In genomic region chr2:84660253-84660652, GRCm38 (mm10) we compare ENCODE assay signal across 8 mouse cellular contexts. TPM values are rescaled to one million over a fixed set of nuclear protein-coding genes. Genes with fewer than 3 reads are reported as not detected.
A peak's percentile ranks its signal among the peaks of the same experiment; 100 is the strongest.
DNase-seq lines count a peak whose midpoint lies in the region; ATAC-seq and TF ChIP-seq lines count a peak whose summit lies in the region.

No protein-coding gene starts in this region.

- no peak overlapping the region for H3K4me2 ChIP-seq in forebrain, postnatal 0 days (ENCODE audit: low read depth)
- H3K4me2 ChIP-seq in intestine, postnatal 0 days (replicated peaks; ENCODE audit: low read depth): no peak overlapping the region
- no peak overlapping the region for H3K4me2 ChIP-seq in lung, embryonic 15.5 days
- no peak overlapping the region for H3K4me2 ChIP-seq in hindbrain, embryonic 12.5 days (replicated peaks)

- no peaks in the 10 kb centered on the region for H3K36me3 ChIP-seq in forebrain, postnatal 0 days (ENCODE audit: insufficient read depth)
- H3K36me3 ChIP-seq in forebrain, embryonic 10.5 days (replicated peaks): no peaks in the 10 kb centered on the region
- no peaks in the 10 kb centered on the region for H3K36me3 ChIP-seq in intestine, postnatal 0 days (ENCODE audit: control insufficient read depth, insufficient read depth)
- no peaks in the 10 kb centered on the region for H3K36me3 ChIP-seq in lung, embryonic 15.5 days
- no peaks in the 10 kb centered on the region for H3K36me3 ChIP-seq in hindbrain, embryonic 12.5 days

- no peaks in the 10 kb centered on the region for H3K4me1 ChIP-seq in forebrain, postnatal 0 days (ENCODE audit: insufficient read depth)
- no peaks in the 10 kb centered on the region for H3K4me1 ChIP-seq in forebrain, embryonic 10.5 days
- H3K4me1 ChIP-seq in intestine, postnatal 0 days (replicated peaks; ENCODE audit: control insufficient read depth, insufficient read depth, low read length): no peaks in the 10 kb centered on the region
- H3K4me1 ChIP-seq in lung, embryonic 15.5 days: no peaks in the 10 kb centered on the region
- H3K4me1 ChIP-seq in hindbrain, embryonic 12.5 days: no peaks in the 10 kb centered on the region

- TF ChIP-seq CTCF in forebrain, postnatal 0 days (IDR thresholded peaks at IDR 0.05; ENCODE audit: low read depth): peak; percentile 58
- TF ChIP-seq CTCF in intestine, postnatal 0 days (IDR thresholded peaks at IDR 0.05; ENCODE audit: low read depth): peak; percentile 89

- H3K4me3 ChIP-seq in forebrain, postnatal 0 days (ENCODE audit: low read depth, low read length): no peak overlapping the region
- no peak overlapping the region for H3K4me3 ChIP-seq in forebrain, embryonic 10.5 days
- H3K4me3 ChIP-seq in intestine, postnatal 0 days (ENCODE audit: low read depth, low read length): no peak overlapping the region
- H3K4me3 ChIP-seq in lung, embryonic 15.5 days: no peak overlapping the region
- no peak overlapping the region for H3K4me3 ChIP-seq in hindbrain, embryonic 12.5 days

- no peak overlapping the region for H3K9ac ChIP-seq in forebrain, postnatal 0 days
- no peak overlapping the region for H3K9ac ChIP-seq in intestine, postnatal 0 days (ENCODE audit: low read depth, low read length)
- H3K9ac ChIP-seq in lung, embryonic 15.5 days: no peak overlapping the region
- no peak overlapping the region for H3K9ac ChIP-seq in hindbrain, embryonic 12.5 days

- no peak overlapping the region for H3K27ac ChIP-seq in forebrain, postnatal 0 days (ENCODE audit: low read depth, low read length)
- H3K27ac ChIP-seq in forebrain, embryonic 10.5 days: no peak overlapping the region
- no peak overlapping the region for H3K27ac ChIP-seq in intestine, postnatal 0 days (ENCODE audit: low read depth, low read length)
- no peak overlapping the region for H3K27ac ChIP-seq in lung, embryonic 15.5 days
- no peak overlapping the region for H3K27ac ChIP-seq in hindbrain, embryonic 12.5 days

- WGBS in forebrain, postnatal 0 days: 72% methylated on average over 3 of the region's 3 CpGs
- 70% methylated on average over 3 of the region's 3 CpGs for WGBS in forebrain, embryonic 10.5 days
- WGBS in intestine, postnatal 0 days: 40% methylated on average over 3 of the region's 3 CpGs
- WGBS in lung, embryonic 15.5 days: 62% methylated on average over 3 of the region's 3 CpGs
- 66% methylated on average over 3 of the region's 3 CpGs for WGBS in hindbrain, embryonic 12.5 days

- peak; percentile 23 for DNase-seq in forebrain, postnatal 0 days
- DNase-seq in forebrain, embryonic 10.5 days (ENCODE audit: extremely low spot score, low spot score): no peak
- peak; percentile 21 to 26 for DNase-seq in urinary bladder, postnatal 36 days (ENCODE audit: low spot score in 2 of 2)
- no peak for DNase-seq in urinary bladder, postnatal 10 days (ENCODE audit: low spot score)
- peak; percentile 48 for DNase-seq in thymus, postnatal 25 days

- H3K27me3 ChIP-seq in forebrain, postnatal 0 days (ENCODE audit: insufficient read depth, low read length): no peaks in the 10 kb centered on the region
- H3K27me3 ChIP-seq in forebrain, embryonic 10.5 days (ENCODE audit: poor library complexity, severe bottlenecking): no peaks in the 10 kb centered on the region
- no peaks in the 10 kb centered on the region for H3K27me3 ChIP-seq in intestine, postnatal 0 days (replicated peaks; ENCODE audit: control insufficient read depth, insufficient read depth, low read length)
- H3K27me3 ChIP-seq in lung, embryonic 15.5 days: no peaks in the 10 kb centered on the region
- no peaks in the 10 kb centered on the region for H3K27me3 ChIP-seq in hindbrain, embryonic 12.5 days

- ATAC-seq in forebrain, postnatal 0 days: no peak
- ATAC-seq in intestine, postnatal 0 days: peak; percentile 84
- peak; percentile 46; the same call in 1 of the 2 replicates for ATAC-seq in lung, embryonic 15.5 days (ENCODE audit: borderline replicate concordance, extremely low read depth, low FRiP score, low TSS enrichment)
- no peak for ATAC-seq in hindbrain, embryonic 12.5 days (ENCODE audit: low FRiP score)

- no peaks in the 10 kb centered on the region for H3K9me3 ChIP-seq in forebrain, postnatal 0 days (ENCODE audit: low read length)
- peaks cover 5% of the 10 kb centered on the region; the same call in 1 of the 2 replicates for H3K9me3 ChIP-seq in forebrain, embryonic 10.5 days
- no peaks in the 10 kb centered on the region for H3K9me3 ChIP-seq in intestine, postnatal 0 days (ENCODE audit: control insufficient read depth)
- no peaks in the 10 kb centered on the region for H3K9me3 ChIP-seq in lung, embryonic 15.5 days
- 0 out of 2 replicates have a peak, but pooled peaks cover 3% of the 10 kb centered on the region for H3K9me3 ChIP-seq in hindbrain, embryonic 12.5 days (replicated peaks)

RNA-seq across cellular contexts. Expression of gene Btbd18, which starts 1.4 kb away (rescaled TPM):
- 0.10 TPM in 1 of 2 replicates, not detected in the other for total RNA-seq in forebrain, postnatal 0 days (2014; rRNA removed)
- polyA plus RNA-seq in forebrain, postnatal 0 days (2015; fragmentation: Nextera tagmentation; extraction: Ambion mirVana): 0.13 and 0.25 TPM in 2 replicates
- 0.32 and 0.58 TPM in 2 replicates for polyA plus RNA-seq in forebrain, embryonic 10.5 days (2016; fragmentation: Nextera tagmentation; extraction: Ambion mirVana)
- 0.07 TPM in 1 of 2 replicates, not detected in the other for polyA plus RNA-seq in intestine, postnatal 0 days (2015; fragmentation: Nextera tagmentation; extraction: Ambion mirVana)
- polyA plus RNA-seq in lung, embryonic 15.5 days (2015; fragmentation: Nextera tagmentation; extraction: Ambion mirVana): 0.13 and 0.22 TPM in 2 replicates
- polyA plus RNA-seq in hindbrain, embryonic 12.5 days (2016; fragmentation: Nextera tagmentation; extraction: Ambion mirVana): 0.32 and 0.48 TPM in 2 replicates

RNA-seq across cellular contexts. Expression of gene Ctnnd1, which starts 9.7 kb away (rescaled TPM):
- 86.2 and 87.7 TPM in 2 replicates for total RNA-seq in forebrain, postnatal 0 days (2014; rRNA removed)
- 15.7 and 18.1 TPM in 2 replicates for polyA plus RNA-seq in forebrain, postnatal 0 days (2015; fragmentation: Nextera tagmentation; extraction: Ambion mirVana)
- 40.6 and 43.9 TPM in 2 replicates for polyA plus RNA-seq in forebrain, embryonic 10.5 days (2016; fragmentation: Nextera tagmentation; extraction: Ambion mirVana)
- 45.4 and 46.1 TPM in 2 replicates for polyA plus RNA-seq in intestine, postnatal 0 days (2015; fragmentation: Nextera tagmentation; extraction: Ambion mirVana)
- 61.5 and 66.0 TPM in 2 replicates for polyA plus RNA-seq in lung, embryonic 15.5 days (2015; fragmentation: Nextera tagmentation; extraction: Ambion mirVana)
- 52.8 and 62.7 TPM in 2 replicates for polyA plus RNA-seq in hindbrain, embryonic 12.5 days (2016; fragmentation: Nextera tagmentation; extraction: Ambion mirVana)

RNA-seq across cellular contexts. Expression of gene Selenoh, which starts 10.3 kb away (rescaled TPM):
- 194 and 244 TPM in 2 replicates for total RNA-seq in forebrain, postnatal 0 days (2014; rRNA removed)
- 228 and 259 TPM in 2 replicates for polyA plus RNA-seq in forebrain, postnatal 0 days (2015; fragmentation: Nextera tagmentation; extraction: Ambion mirVana)
- polyA plus RNA-seq in forebrain, embryonic 10.5 days (2016; fragmentation: Nextera tagmentation; extraction: Ambion mirVana): 552 and 592 TPM in 2 replicates
- polyA plus RNA-seq in intestine, postnatal 0 days (2015; fragmentation: Nextera tagmentation; extraction: Ambion mirVana): 83.4 and 90.7 TPM in 2 replicates
- polyA plus RNA-seq in lung, embryonic 15.5 days (2015; fragmentation: Nextera tagmentation; extraction: Ambion mirVana): 356 and 375 TPM in 2 replicates
- polyA plus RNA-seq in hindbrain, embryonic 12.5 days (2016; fragmentation: Nextera tagmentation; extraction: Ambion mirVana): 281 and 304 TPM in 2 replicates

RNA-seq across cellular contexts. Expression of gene Gm28635, which starts 17.6 kb away (rescaled TPM):
- not detected in 2 replicates for total RNA-seq in forebrain, postnatal 0 days (2014; rRNA removed)
- not detected in 2 replicates for polyA plus RNA-seq in forebrain, postnatal 0 days (2015; fragmentation: Nextera tagmentation; extraction: Ambion mirVana)
- polyA plus RNA-seq in forebrain, embryonic 10.5 days (2016; fragmentation: Nextera tagmentation; extraction: Ambion mirVana): not detected in 2 replicates
- not detected in 2 replicates for polyA plus RNA-seq in intestine, postnatal 0 days (2015; fragmentation: Nextera tagmentation; extraction: Ambion mirVana)
- not detected in 2 replicates for polyA plus RNA-seq in lung, embryonic 15.5 days (2015; fragmentation: Nextera tagmentation; extraction: Ambion mirVana)
- polyA plus RNA-seq in hindbrain, embryonic 12.5 days (2016; fragmentation: Nextera tagmentation; extraction: Ambion mirVana): not detected in 2 replicates

RNA-seq across cellular contexts. Expression of gene Med19, which starts 17.9 kb away (rescaled TPM):
- 46.8 and 47.5 TPM in 2 replicates for total RNA-seq in forebrain, postnatal 0 days (2014; rRNA removed)
- polyA plus RNA-seq in forebrain, postnatal 0 days (2015; fragmentation: Nextera tagmentation; extraction: Ambion mirVana): 45.8 and 48.7 TPM in 2 replicates
- polyA plus RNA-seq in forebrain, embryonic 10.5 days (2016; fragmentation: Nextera tagmentation; extraction: Ambion mirVana): 50.1 and 51.5 TPM in 2 replicates
- 20.6 and 21.0 TPM in 2 replicates for polyA plus RNA-seq in intestine, postnatal 0 days (2015; fragmentation: Nextera tagmentation; extraction: Ambion mirVana)
- polyA plus RNA-seq in lung, embryonic 15.5 days (2015; fragmentation: Nextera tagmentation; extraction: Ambion mirVana): 37.1 and 38.0 TPM in 2 replicates
- polyA plus RNA-seq in hindbrain, embryonic 12.5 days (2016; fragmentation: Nextera tagmentation; extraction: Ambion mirVana): 49.3 and 50.0 TPM in 2 replicates

Comparison
In these comparisons a context has a peak if more than half of its experiments do, and no peak if none do; other contexts are left out.
1. DNase-seq: peak in forebrain, postnatal 0 days (single experiment), urinary bladder, postnatal 36 days (2 of 2) and thymus, postnatal 25 days (single experiment); none in forebrain, embryonic 10.5 days (single experiment) and urinary bladder, postnatal 10 days (single experiment).
2. ATAC-seq: peak in intestine, postnatal 0 days (single experiment) and lung, embryonic 15.5 days (single experiment); none in forebrain, postnatal 0 days (single experiment) and hindbrain, embryonic 12.5 days (single experiment).